Mouse (Mus musculus) lung, postnatal 36 days (tissue): ENCODE measurements around the gene Grin1.
A peak's percentile ranks its signal among the peaks of the same experiment; 100 is the strongest.

Source experiments
- DNase-seq: peaks from one replicate; pipeline ENCODE4 v3.0.0; 2022; ENCODE audit warnings: mixed read lengths

The Grin1 gene

GRCm38 (mm10) chr2:25318971-25319773, at the start of gene Grin1:
Grin1 (minus strand) TSS chr2:25319187.
- DNase-seq: peak; percentile 55

GRCm38 (mm10) chr2:25365091-25365761, 46.2 kb upstream of the Grin1 start, which contains the start of gene Uap1l1:
Uap1l1 (minus strand) TSS chr2:25365682.
- DNase-seq: peak; percentile 92

- DNase-seq: no peak
These were observed 45.7 kb upstream of the Grin1 start for GRCm38 (mm10) chr2:25364761-25365090.

GRCm38 (mm10) chr2:25364313-25364712, 45.3 kb upstream of the Grin1 start:
- no peak for DNase-seq

- DNase-seq: peak; percentile 67
These were observed 44.6 kb upstream of the Grin1 start for GRCm38 (mm10) chr2:25363478-25364178.

GRCm38 (mm10) chr2:25359848-25360247, 40.9 kb upstream of the Grin1 start:
- no peak for DNase-seq

- peak; percentile 88 for DNase-seq
These were observed 37.5 kb upstream of the Grin1 start, which contains the start of gene Dpp7 for GRCm38 (mm10) chr2:25356208-25357079. Dpp7 (minus strand) TSS chr2:25356359.

GRCm38 (mm10) chr2:25355419-25356066, 36.6 kb upstream of the Grin1 start:
- DNase-seq: no peak

GRCm38 (mm10) chr2:25354211-25354610, 35.2 kb upstream of the Grin1 start:
- DNase-seq: no peak

GRCm38 (mm10) chr2:25350701-25351100, 31.7 kb upstream of the Grin1 start:
- no peak for DNase-seq

GRCm38 (mm10) chr2:25349499-25349898, 30.5 kb upstream of the Grin1 start:
- no peak for DNase-seq

- DNase-seq: peak; percentile 41
These were observed 29.2 kb upstream of the Grin1 start for GRCm38 (mm10) chr2:25348162-25348561.

GRCm38 (mm10) chr2:25338303-25338702, 19.3 kb upstream of the Grin1 start:
- DNase-seq: peak; percentile 35

GRCm38 (mm10) chr2:25333569-25333968, 14.6 kb upstream of the Grin1 start:
- DNase-seq: no peak

GRCm38 (mm10) chr2:25332286-25333160, 13.5 kb upstream of the Grin1 start, which contains the start of gene Man1b1:
Man1b1 (plus strand) TSS chr2:25332338.
- peak; percentile 100 for DNase-seq

GRCm38 (mm10) chr2:25331470-25331869, 12.5 kb upstream of the Grin1 start:
- no peak for DNase-seq

GRCm38 (mm10) chr2:25328440-25328839, 9.5 kb upstream of the Grin1 start:
- DNase-seq: peak; percentile 59

GRCm38 (mm10) chr2:25326036-25326435, 7.0 kb upstream of the Grin1 start:
- no peak for DNase-seq

GRCm38 (mm10) chr2:25320084-25320483, 1.1 kb upstream of the Grin1 start:
- no peak for DNase-seq

- DNase-seq: no peak
These were observed 644 bp downstream of the Grin1 start for GRCm38 (mm10) chr2:25318119-25318966.
